Mouse (Mus musculus) intestine, embryonic 16.5 days (tissue): ENCODE results near the gene Ear6. TPM values are rescaled to one million over a fixed set of nuclear protein-coding genes. Genes with fewer than 3 reads are reported as not detected.

Experiments
- ATAC-seq: fragments of 200-750 bp; cut with Nextera tagmentation; 2 replicates; pipeline ENCODE4 v1.8.0; 2017; ENCODE audit warnings: moderate TSS enrichment, moderate library complexity
- H3K27ac ChIP-seq: fragments of 300-500 bp; sonication (generic); 2 replicates; pipeline ENCODE4 v1.5.1; 2014; ENCODE audit warnings: mild to moderate bottlenecking, low read length
- H3K27me3 ChIP-seq: fragments of 300-500 bp; sonication (generic); replicated peaks from 2 replicates; pipeline ENCODE4 v1.6.1; 2014; ENCODE audit warnings: low read length, control low read depth, mixed read lengths; ENCODE audit not compliant: control insufficient read depth, insufficient read depth
- H3K36me3 ChIP-seq: fragments of 300-500 bp; sonication (generic); 2 replicates; pipeline ENCODE4 v1.6.1; 2014; ENCODE audit warnings: low read length, control low read depth; ENCODE audit not compliant: control insufficient read depth, insufficient read depth
- H3K4me1 ChIP-seq: fragments of 300-500 bp; sonication (generic); 2 replicates; pipeline ENCODE4 v1.6.1; 2014; ENCODE audit warnings: low read length, control low read depth, mixed read lengths; ENCODE audit not compliant: control insufficient read depth, insufficient read depth
- H3K4me2 ChIP-seq: fragments of 300-500 bp; sonication (generic); 2 replicates; pipeline ENCODE4 v1.6.1; 2014; ENCODE audit warnings: low read depth, low read length, control low read depth
- H3K4me3 ChIP-seq: fragments of 300-500 bp; sonication (generic); 2 replicates; pipeline ENCODE4 v1.5.1; 2014; ENCODE audit warnings: mild to moderate bottlenecking, low read length
- H3K9ac ChIP-seq: fragments of 300-500 bp; sonication (generic); 2 replicates; pipeline ENCODE4 v1.6.1; 2014; ENCODE audit warnings: low read depth, low read length
- H3K9me3 ChIP-seq: fragments of 300-500 bp; sonication (generic); 2 replicates; pipeline ENCODE4 v1.6.1; 2016; ENCODE audit warnings: low read length, control low read depth; ENCODE audit not compliant: control insufficient read depth
- WGBS: fragments of 180-500 bp; shearing (Covaris S2); extraction: QIAGEN DNeasy Blood & Tissue Kit; methylation state at CpG from one replicate; pipeline ENCODE4 v1.1.7; 2014; 5-methylcytosine and 5-hydroxymethylcytosine counted together
- polyA plus RNA-seq: library from polyadenylated mRNA; unstranded; fragments of >200 nt; fragmentation: Nextera tagmentation; extraction: Ambion mirVana; gene quantifications from 2 replicates; pipeline ENCODE4 v1.2.1, GENCODE M21; 2015

Ear6 gene
- polyA plus RNA-seq, 1 experiment from 2014 or later: 0.26 TPM

DNA sequence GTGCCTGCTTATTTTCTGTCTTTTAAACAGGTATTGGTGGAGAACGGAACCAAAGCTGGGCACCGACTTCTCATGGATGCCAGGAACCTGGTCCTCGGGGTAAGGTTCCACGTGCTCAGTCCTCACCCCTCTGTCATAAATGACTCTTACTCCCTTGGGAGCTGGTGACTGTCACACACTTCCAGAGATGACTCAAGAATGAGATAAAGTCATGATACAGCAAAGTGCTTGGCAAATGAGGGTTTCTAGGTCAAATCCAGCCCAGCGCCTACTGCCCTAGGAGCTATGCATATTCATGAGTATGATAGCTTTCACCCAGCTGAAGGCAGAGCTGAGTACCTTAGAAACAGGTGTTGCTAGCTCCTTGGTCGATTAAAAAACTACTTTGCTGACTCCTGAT lies 36.3 kb downstream of the Ear6 start:
- Histone ChIP-seq H3K27me3 (no peaks in the 10 kb centered on the region), H3K9me3 (no peaks in the 10 kb centered on the region), H3K36me3 (peaks cover 33% of the 10 kb centered on the region), H3K4me1 (peaks cover 8% of the 10 kb centered on the region; the same call in 1 of the 2 replicates), H3K4me3 (no peak overlapping the region), H3K9ac (no peak overlapping the region), H3K4me2 (no peak overlapping the region), H3K27ac (no peak overlapping the region)
- 93% methylated on average over 6 of the region's 6 CpGs for WGBS
- ATAC-seq: no peak

DNA sequence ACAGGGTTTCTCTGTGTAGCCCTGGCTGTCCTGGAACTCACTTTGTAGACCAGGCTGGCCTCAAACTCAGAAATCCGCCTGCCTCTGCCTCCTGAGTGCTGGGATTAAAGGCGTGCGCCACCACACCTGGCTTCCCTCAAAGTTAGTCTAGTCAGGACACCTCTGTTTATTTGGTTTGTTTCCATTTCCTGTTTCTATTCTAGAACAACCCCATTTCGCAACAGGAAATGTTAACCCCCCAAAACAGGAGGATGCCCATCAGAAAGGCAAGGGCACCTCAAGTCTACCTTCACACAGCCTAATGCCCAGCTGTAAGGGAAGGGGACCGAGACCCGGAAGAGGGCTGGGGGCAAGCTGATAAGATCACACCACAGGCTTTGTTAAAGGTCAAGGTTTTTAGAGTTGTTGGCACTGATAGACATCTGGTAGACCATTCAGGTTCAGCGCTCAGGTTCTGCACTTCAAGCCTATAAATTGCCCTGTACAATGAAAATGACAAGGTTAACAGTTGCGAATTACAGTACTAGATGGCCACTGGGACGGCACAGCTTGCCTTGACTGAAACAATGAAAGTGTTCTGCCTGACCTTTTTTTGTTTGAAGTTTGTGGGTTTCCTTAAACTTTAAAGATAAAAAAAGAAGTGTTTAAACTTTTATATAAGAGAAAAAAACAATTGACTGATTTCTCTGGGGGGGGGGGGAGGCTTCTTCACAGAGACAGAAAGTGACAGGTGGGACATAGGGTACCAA lies 38.9 kb downstream of the Ear6 start, which contains the start of gene Slc39a2:
Gene Slc39a2, plus strand, starts transcription at position 699 of the 749 bp plus-strand sequence.
- ATAC-seq: no peak
- H3K4me2 ChIP-seq: no peak within 1 kb of the TSS

DNA sequence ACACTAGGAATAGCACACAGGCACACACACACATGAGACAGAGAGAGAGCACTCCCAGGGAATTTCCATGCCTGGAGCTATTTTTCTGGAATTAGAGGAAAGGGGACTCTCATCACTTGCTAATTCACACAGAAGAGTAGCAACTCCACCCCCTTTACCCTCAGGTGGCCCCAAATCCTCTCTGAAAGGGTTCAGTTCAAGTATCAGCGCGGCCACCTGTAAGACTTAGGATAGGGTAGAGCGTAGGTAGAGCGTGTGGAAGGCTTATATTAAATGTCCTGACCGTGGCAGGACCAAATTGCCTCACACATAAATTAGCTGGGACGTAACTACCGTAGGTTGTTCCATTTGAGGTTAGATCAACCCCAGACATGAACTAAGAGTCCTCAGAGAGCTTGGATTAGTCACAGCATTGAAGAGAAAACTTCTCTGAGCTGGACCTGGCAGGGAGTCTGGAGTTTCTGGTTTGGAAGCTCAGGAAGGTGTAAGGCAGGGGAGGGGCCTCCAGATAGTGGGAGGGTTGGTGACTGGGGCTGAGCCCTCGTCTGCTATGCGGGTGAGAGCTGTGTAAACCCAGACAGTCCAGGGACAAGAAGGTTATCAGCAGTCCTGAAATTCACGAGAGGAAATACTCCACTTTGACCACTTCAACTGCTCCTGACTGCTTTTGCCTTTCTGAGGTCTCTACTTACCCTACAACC lies 39.7 kb downstream of the Ear6 start:
- H3K36me3 ChIP-seq: peaks cover 22% of the 10 kb centered on the region
- no peak overlapping the region for H3K27ac ChIP-seq
- no peak overlapping the region for H3K4me3 ChIP-seq
- no peaks in the 10 kb centered on the region for H3K27me3 ChIP-seq
- H3K4me1 ChIP-seq: peaks cover 7% of the 10 kb centered on the region; the same call in 1 of the 2 replicates
- H3K4me2 ChIP-seq: no peak overlapping the region
- peak; percentile 51; the same call in 1 of the 2 replicates for ATAC-seq
- no peak overlapping the region for H3K9ac ChIP-seq
- H3K9me3 ChIP-seq: no peaks in the 10 kb centered on the region
- WGBS: 35% methylated on average over 10 of the region's 10 CpGs

More for the DNA sequence above, 38.9 kb downstream of the Ear6 start, which contains the start of gene Slc39a2:
- H3K36me3 ChIP-seq: peaks cover 27% of the 10 kb centered on the region
- WGBS: 92% methylated on average over 9 of the region's 9 CpGs
- H3K27me3 ChIP-seq: no peaks in the 10 kb centered on the region
- peaks cover 7% of the 10 kb centered on the region; the same call in 1 of the 2 replicates for H3K4me1 ChIP-seq
- H3K9ac ChIP-seq: no peak within 1 kb of the TSS
- H3K4me3 ChIP-seq: no peak within 1 kb of the TSS
- H3K27ac ChIP-seq: no peak within 1 kb of the TSS
- H3K9me3 ChIP-seq: no peaks in the 10 kb centered on the region

DNA sequence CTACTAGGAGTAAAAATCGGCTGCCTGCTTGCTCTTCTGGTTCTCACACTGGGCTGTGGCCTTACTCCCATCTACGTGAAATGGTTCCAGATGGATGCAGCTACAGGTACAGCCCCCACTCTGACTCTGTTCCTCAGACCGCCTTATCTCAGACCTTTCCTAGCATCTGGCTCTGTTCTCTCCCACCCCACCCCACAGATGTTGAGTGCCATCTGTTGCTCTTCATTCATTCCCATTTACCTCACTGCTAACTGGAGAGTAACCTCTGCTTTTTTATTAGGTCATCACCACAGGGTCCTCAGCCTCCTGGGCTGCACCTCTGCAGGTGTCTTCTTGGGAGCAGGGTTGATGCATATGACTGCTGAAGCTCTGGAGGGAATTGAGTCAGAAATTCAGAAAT lies 40.3 kb downstream of the Ear6 start:
- no peak overlapping the region for H3K4me3 ChIP-seq
- no peak for ATAC-seq
- H3K27ac ChIP-seq: no peak overlapping the region
- no peak overlapping the region for H3K9ac ChIP-seq
- peaks cover 7% of the 10 kb centered on the region; the same call in 1 of the 2 replicates for H3K4me1 ChIP-seq
- WGBS: 54% methylated on average over 3 of the region's 3 CpGs
- H3K27me3 ChIP-seq: no peaks in the 10 kb centered on the region
- peaks cover 22% of the 10 kb centered on the region for H3K36me3 ChIP-seq
- H3K9me3 ChIP-seq: no peaks in the 10 kb centered on the region
- no peak overlapping the region for H3K4me2 ChIP-seq

DNA sequence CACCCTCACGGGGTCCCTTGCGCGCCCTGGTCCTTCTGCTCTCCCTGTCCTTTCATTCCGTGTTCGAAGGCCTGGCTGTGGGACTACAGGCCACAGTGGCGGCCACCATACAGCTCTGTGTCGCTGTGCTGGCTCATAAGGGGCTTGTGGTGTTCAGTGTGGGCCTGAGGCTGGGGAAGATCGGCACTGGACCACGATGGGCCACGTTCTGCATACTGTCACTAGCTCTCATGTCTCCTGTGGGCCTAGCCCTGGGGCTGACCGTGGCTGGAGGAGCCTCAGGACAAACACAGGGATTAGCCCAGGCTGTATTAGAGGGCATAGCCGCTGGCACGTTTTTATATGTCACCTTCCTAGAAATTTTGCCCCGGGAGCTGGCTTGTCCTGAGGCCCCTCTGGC lies 41.6 kb downstream of the Ear6 start:
- no peak overlapping the region for H3K4me2 ChIP-seq

DNA sequence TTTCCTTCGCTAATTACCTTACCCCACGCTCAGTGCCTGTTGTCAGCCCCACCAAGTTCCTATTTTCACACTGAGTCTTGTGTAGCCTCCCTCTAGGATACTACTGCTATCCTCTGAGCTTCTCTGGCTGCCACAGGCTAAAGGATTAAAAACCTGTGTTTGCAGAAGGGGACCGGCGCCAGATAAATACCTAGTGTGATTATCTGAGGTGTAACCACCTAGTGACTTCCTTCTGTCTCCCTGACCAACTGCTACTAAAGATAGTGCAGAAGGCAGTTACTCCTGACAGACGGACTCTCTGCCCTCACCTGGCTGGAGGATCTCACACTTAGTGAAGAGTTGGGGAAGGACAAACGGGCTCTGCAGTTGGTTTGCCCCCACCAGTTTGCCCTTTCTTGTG lies 42.5 kb downstream of the Ear6 start:
- Histone ChIP-seq H3K4me2 (no peak overlapping the region), H3K27me3 (no peaks in the 10 kb centered on the region), H3K9ac (no peak overlapping the region), H3K36me3 (peaks cover 8% of the 10 kb centered on the region), H3K9me3 (no peaks in the 10 kb centered on the region), H3K4me1 (peaks cover 7% of the 10 kb centered on the region; the same call in 1 of the 2 replicates), H3K4me3 (no peak overlapping the region), H3K27ac (no peak overlapping the region)
- 57% methylated on average over 6 of the region's 6 CpGs for WGBS
- peak; percentile 61 for ATAC-seq

More for the DNA sequence above, 41.6 kb downstream of the Ear6 start:
- no peak for ATAC-seq
- Histone ChIP-seq H3K27ac (no peak overlapping the region), H3K27me3 (no peaks in the 10 kb centered on the region), H3K4me1 (peaks cover 7% of the 10 kb centered on the region; the same call in 1 of the 2 replicates), H3K9ac (no peak overlapping the region), H3K9me3 (no peaks in the 10 kb centered on the region), H3K36me3 (peaks cover 13% of the 10 kb centered on the region), H3K4me3 (no peak overlapping the region)
- WGBS: 73% methylated on average over 14 of the region's 14 CpGs

DNA sequence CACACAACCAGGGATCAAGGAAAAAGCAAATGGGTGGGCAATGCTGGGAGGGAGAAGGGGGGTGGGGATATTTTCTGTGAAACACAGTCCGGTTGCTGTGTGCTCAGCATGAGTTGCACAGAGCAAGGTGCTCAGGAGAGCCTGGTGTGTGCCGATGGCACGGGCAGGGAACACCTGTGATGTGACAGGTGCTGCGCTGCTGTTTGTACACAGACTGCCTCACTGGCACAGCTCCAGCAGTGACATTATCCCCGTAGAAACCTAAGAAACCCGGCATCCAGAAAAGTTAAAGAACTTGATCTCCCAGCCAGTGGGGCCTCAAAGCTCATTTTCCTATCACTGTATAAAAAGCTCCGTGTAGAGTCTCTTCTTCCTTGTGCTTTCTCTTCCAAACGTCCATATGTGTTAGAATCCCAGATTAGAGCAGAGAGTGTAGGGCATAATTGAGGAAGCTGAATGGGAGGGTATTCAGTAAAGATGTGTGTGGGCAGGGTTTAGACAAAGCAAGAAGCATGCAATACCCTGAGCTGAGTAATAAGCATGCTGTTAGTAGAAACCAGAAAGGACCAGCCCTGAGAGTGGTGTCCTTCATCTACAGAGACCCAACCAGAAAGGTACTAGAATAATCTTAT lies 43.2 kb downstream of the Ear6 start:
- Histone ChIP-seq H3K4me1 (peaks cover 7% of the 10 kb centered on the region; the same call in 1 of the 2 replicates), H3K4me2 (no peak overlapping the region), H3K27ac (no peak overlapping the region), H3K36me3 (peaks cover 2% of the 10 kb centered on the region; the same call in 1 of the 2 replicates), H3K4me3 (no peak overlapping the region), H3K9me3 (no peaks in the 10 kb centered on the region), H3K9ac (no peak overlapping the region), H3K27me3 (no peaks in the 10 kb centered on the region)
- peak; percentile 66 for ATAC-seq
- WGBS: 59% methylated on average over 8 of the region's 8 CpGs

DNA sequence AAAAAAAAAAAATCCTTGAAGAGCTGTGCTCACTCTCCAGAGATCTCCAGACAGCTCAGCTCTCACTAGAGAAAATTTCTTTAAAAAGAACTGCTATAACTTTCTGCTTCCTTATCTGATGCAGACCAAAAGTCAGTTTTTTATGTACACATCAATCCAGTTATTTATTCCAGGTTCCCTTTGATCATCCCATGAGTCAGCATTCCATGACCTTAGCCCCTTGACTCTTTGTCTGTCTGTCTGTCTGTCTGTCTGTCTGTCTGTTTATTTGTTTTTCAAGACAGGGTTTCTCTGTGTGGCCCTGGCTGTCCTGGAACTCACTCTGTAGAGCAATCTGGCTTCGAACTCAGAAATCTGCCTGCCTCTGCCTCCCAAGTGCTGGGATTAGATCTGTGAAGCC lies 45.9 kb downstream of the Ear6 start:
- ATAC-seq: no peak
- Histone ChIP-seq H3K4me1 (peaks cover 12% of the 10 kb centered on the region), H3K4me3 (no peak overlapping the region), H3K27me3 (no peaks in the 10 kb centered on the region), H3K36me3 (no peaks in the 10 kb centered on the region), H3K4me2 (no peak overlapping the region), H3K27ac (no peak overlapping the region), H3K9ac (no peak overlapping the region), H3K9me3 (no peaks in the 10 kb centered on the region)
- WGBS: 97% methylated on average over 1 of the region's 1 CpGs
